Mouse (Mus musculus) cerebellum, adult 2 months (tissue): Measurements from ENCODE around the gene Rdh1.

Source experiments
- CTCF ChIP-seq: fragments of 200-500 bp; IDR thresholded peaks from 2 replicates; pipeline ENCODE4 v1.5.1; 2011; ENCODE audit warnings: low read depth, mild to moderate bottlenecking, control low read depth, low read length, moderate library complexity, borderline replicate concordance; ENCODE audit not compliant: insufficient read depth
- POLR2A ChIP-seq: fragments of 200-500 bp; IDR thresholded peaks from 2 replicates; pipeline ENCODE4 v1.6.1; 2011; ENCODE audit warnings: low read length, control low read depth, borderline replicate concordance; ENCODE audit not compliant: insufficient read depth

DNA sequence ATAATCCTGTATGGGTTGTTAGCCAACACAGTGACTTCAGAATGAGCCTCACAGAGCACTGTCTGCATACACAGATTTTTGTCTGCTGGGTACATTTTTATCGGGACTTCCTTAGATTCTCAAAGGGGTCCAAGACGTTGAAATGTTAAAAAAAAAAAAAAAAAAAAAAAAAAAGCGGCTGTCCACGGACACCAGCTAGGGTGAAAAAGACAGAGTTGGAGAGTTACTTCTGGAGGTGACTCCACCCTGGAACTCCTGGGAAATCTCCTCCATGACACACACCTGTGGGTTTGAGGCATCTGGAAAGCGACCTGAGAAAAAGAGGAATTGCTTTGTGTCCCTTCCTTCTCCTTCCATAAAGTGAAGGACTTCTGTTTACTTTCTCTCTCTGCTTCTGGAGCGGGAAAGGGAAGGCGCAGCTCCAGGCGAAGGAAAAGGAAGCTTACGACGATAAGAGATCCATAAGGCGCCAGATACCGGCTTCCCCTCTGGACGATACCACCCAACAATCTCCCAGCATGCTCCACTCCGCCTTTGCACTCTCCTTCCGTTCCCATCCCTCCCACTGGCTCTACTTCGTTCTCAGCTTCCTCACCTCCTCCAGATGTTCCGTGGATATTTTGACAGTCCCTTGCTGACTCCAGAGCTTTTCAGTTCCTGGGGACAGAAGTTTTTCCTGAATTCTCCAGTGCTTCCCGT, 3.6 kb upstream of the Rdh1 start:
- TF ChIP-seq CTCF (no peak), POLR2A (no peak)
